Comparison of ENCODE assay signal across 8 mouse cellular contexts in the genomic region with DNA sequence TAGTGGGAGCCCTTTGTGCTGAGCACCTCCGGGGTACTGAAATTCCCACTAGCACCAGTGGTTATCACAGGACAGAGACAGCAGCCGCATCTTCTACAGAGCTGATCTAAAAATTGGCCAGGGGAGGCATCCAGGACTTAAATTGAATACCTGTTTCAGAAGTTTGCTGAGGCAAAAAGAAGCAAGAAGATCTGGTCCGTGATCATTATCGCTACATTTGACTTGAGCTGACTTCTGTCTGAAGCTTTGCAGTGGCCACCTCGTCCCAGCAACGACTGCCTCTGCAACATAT.
A peak's percentile ranks its signal among the peaks of the same experiment; 100 is the strongest.
DNase-seq lines count a peak whose midpoint lies in the region; ATAC-seq and TF ChIP-seq lines count a peak whose summit lies in the region.
"Had no signal": no experiment of that assay in that cellular context is flagged by ENCODE, and none has a peak within 500 bp of the region (broad histone marks: within the 10 kb centered on the region; RNA-seq: fewer than 3 reads in every experiment).

No protein-coding gene starts in this region.

- peak overlapping the region; percentile 51 for H3K4me2 ChIP-seq in liver, embryonic 12.5 days
- no peak overlapping the region; the same call in 1 of the 2 replicates for H3K4me2 ChIP-seq in liver, postnatal 0 days (ENCODE audit: low read depth, low read length)
- H3K4me2 ChIP-seq in forebrain, embryonic 12.5 days, result peak overlapping the region; percentile 58
- peak overlapping the region; percentile 71 for H3K4me2 ChIP-seq in neural tube, embryonic 15.5 days

- H3K9ac ChIP-seq in liver, embryonic 12.5 days, result no peak overlapping the region
- H3K9ac ChIP-seq in liver, postnatal 0 days (replicated peaks), result no peak overlapping the region
- peak overlapping the region; percentile 50; the same call in 1 of the 2 replicates for H3K9ac ChIP-seq in forebrain, embryonic 12.5 days
- H3K9ac ChIP-seq in neural tube, embryonic 15.5 days (replicated peaks), result peak overlapping the region; percentile 37

- DNase-seq in liver, postnatal 0 days, result no peak
- no peak for DNase-seq in limb, embryonic 10.5 days (ENCODE audit: low spot score)
- no peak for DNase-seq in natural killer cell, adult 2 months (ENCODE audit: low spot score in 2 of 2)
- DNase-seq in adrenal gland, adult 18-20 months (ENCODE audit: low spot score in 2 of 2), result no peak

- no peaks in the 10 kb centered on the region for H3K36me3 ChIP-seq in liver, embryonic 12.5 days
- H3K36me3 ChIP-seq in liver, postnatal 0 days (replicated peaks; ENCODE audit: insufficient read depth, low read length), result no peaks in the 10 kb centered on the region
- no peaks in the 10 kb centered on the region for H3K36me3 ChIP-seq in forebrain, embryonic 12.5 days (replicated peaks)
- no peaks in the 10 kb centered on the region for H3K36me3 ChIP-seq in limb, embryonic 10.5 days
- H3K36me3 ChIP-seq in neural tube, embryonic 15.5 days, result no peaks in the 10 kb centered on the region

- TF ChIP-seq CTCF in liver, postnatal 0 days (IDR thresholded peaks at IDR 0.05; ENCODE audit: low read depth), result no peak

- no peak overlapping the region for H3K27ac ChIP-seq in liver, embryonic 12.5 days
- H3K27ac ChIP-seq in liver, postnatal 0 days (ENCODE audit: low read depth), result no peak overlapping the region
- H3K27ac ChIP-seq in forebrain, embryonic 12.5 days, result no peak overlapping the region; the same call in 1 of the 2 replicates
- peak overlapping the region; percentile 90 for H3K27ac ChIP-seq in limb, embryonic 10.5 days
- H3K27ac ChIP-seq in neural tube, embryonic 15.5 days (replicated peaks), result peak overlapping the region; percentile 48; the same call in 1 of the 2 replicates
- H3K27ac ChIP-seq: macrophage had no signal

- 15% methylated on average over 6 of the region's 6 CpGs for WGBS in liver, embryonic 12.5 days (ENCODE audit: insufficient replicate concordance)
- WGBS in liver, postnatal 0 days (ENCODE audit: insufficient replicate concordance), result 20% methylated on average over 6 of the region's 6 CpGs
- WGBS in forebrain, embryonic 12.5 days, result 11% methylated on average over 6 of the region's 6 CpGs
- 29% methylated on average over 6 of the region's 6 CpGs for WGBS in limb, embryonic 10.5 days
- WGBS in neural tube, embryonic 15.5 days, result 17% methylated on average over 6 of the region's 6 CpGs

- no peaks in the 10 kb centered on the region for H3K9me3 ChIP-seq in liver, embryonic 12.5 days (replicated peaks)
- no peaks in the 10 kb centered on the region for H3K9me3 ChIP-seq in liver, postnatal 0 days (ENCODE audit: low read length)
- H3K9me3 ChIP-seq in forebrain, embryonic 12.5 days, result no peaks in the 10 kb centered on the region
- no peaks in the 10 kb centered on the region for H3K9me3 ChIP-seq in limb, embryonic 10.5 days (replicated peaks)
- H3K9me3 ChIP-seq in neural tube, embryonic 15.5 days (replicated peaks), result no peaks in the 10 kb centered on the region

- no peaks in the 10 kb centered on the region for H3K27me3 ChIP-seq in liver, embryonic 12.5 days (replicated peaks)
- H3K27me3 ChIP-seq in liver, postnatal 0 days (ENCODE audit: insufficient read depth, low read length), result no peaks in the 10 kb centered on the region
- H3K27me3 ChIP-seq in forebrain, embryonic 12.5 days, result no peaks in the 10 kb centered on the region
- H3K27me3 ChIP-seq in limb, embryonic 10.5 days (ENCODE audit: low read depth, poor library complexity, severe bottlenecking), result peaks cover 4% of the 10 kb centered on the region
- peaks cover 19% of the 10 kb centered on the region for H3K27me3 ChIP-seq in neural tube, embryonic 15.5 days (replicated peaks)

- H3K4me3 ChIP-seq in liver, embryonic 12.5 days, result no peak overlapping the region
- no peak overlapping the region for H3K4me3 ChIP-seq in liver, postnatal 0 days (ENCODE audit: low read depth, low read length)
- H3K4me3 ChIP-seq in forebrain, embryonic 12.5 days (replicated peaks), result peak overlapping the region; percentile 34
- H3K4me3 ChIP-seq in limb, embryonic 10.5 days, result peak overlapping the region; percentile 52
- H3K4me3 ChIP-seq in neural tube, embryonic 15.5 days (replicated peaks), result peak overlapping the region; percentile 36

- 0 out of 2 replicates have a peak, but pooled peaks cover 2% of the 10 kb centered on the region for H3K4me1 ChIP-seq in liver, embryonic 12.5 days
- 0 out of 2 replicates have a peak, but pooled peaks cover 6% of the 10 kb centered on the region for H3K4me1 ChIP-seq in liver, postnatal 0 days (ENCODE audit: insufficient read depth)
- peaks cover 19% of the 10 kb centered on the region for H3K4me1 ChIP-seq in forebrain, embryonic 12.5 days
- peaks cover 31% of the 10 kb centered on the region for H3K4me1 ChIP-seq in limb, embryonic 10.5 days
- peaks cover 22% of the 10 kb centered on the region for H3K4me1 ChIP-seq in neural tube, embryonic 15.5 days

- ATAC-seq in liver, embryonic 12.5 days, result no peak
- no peak for ATAC-seq in liver, postnatal 0 days
- no peak for ATAC-seq in forebrain, embryonic 12.5 days (ENCODE audit: low FRiP score)
- ATAC-seq in neural tube, embryonic 15.5 days (ENCODE audit: low FRiP score), result no peak

- TF ChIP-seq EP300 in liver, postnatal 0 days (IDR thresholded peaks at IDR 0.05; ENCODE audit: low read depth), result no peak

Comparison
In these comparisons a context has a peak if more than half of its experiments do, and no peak if none do; other contexts are left out.
1. H3K27ac ChIP-seq: peak in limb, embryonic 10.5 days (single experiment) and neural tube, embryonic 15.5 days (single experiment); none in liver, embryonic 12.5 days (single experiment), liver, postnatal 0 days (single experiment) and forebrain, embryonic 12.5 days (single experiment).
2. H3K4me3 ChIP-seq: peak in forebrain, embryonic 12.5 days (single experiment), limb, embryonic 10.5 days (single experiment) and neural tube, embryonic 15.5 days (single experiment); none in liver, embryonic 12.5 days (single experiment) and liver, postnatal 0 days (single experiment).
3. H3K9ac ChIP-seq: peak in forebrain, embryonic 12.5 days (single experiment) and neural tube, embryonic 15.5 days (single experiment); none in liver, embryonic 12.5 days (single experiment) and liver, postnatal 0 days (single experiment).